Mouse (Mus musculus): Measurements from ENCODE around the gene Vmn1r193.

Gene Vmn1r193

DNA sequence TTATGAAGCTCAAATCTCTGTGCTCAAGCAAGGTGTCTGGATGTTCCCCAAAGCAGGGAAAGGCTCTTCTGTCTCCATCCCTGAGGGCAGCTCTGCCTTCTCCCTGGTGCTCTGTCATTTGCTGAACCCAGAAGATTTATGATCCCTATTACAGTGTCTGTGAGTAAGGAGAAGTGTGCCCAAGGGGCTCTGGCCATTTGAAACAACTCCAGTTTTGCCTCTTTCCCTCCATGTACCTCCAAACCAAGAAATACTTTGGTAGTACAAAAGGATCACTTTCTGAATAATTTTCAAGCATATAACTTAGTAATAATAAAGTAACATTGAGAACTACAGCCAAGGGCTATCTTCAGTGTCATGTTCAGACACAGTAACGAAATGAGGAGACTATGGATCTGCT, at the start of gene Vmn1r193:
Vmn1r193 (minus strand) TSS at position 101 of the 400 bp plus-strand sequence.
- WGBS, result 64% methylated on average over 1 of the region's 1 CpGs

DNA sequence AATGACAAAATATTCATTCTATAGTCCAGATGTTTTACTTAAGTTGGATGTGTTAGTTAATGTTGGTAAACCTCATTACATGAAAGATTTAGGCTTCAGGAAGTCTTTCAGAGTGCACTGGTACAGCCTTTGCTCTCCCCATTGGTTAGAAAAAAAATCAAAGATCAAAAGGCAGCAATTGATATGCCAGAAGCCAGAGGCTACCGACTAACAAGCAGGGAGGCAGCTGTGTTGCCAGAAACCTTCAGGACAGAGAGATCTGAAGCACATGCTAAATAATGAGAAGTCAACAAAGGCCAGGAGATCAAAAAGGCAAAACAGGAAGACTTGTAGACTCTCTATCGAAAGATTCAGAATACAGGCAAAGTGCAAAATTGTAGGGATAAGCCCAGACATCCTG, 48.8 kb upstream of the Vmn1r193 start:
- WGBS, result 41% methylated on average over 2 of the region's 2 CpGs

DNA sequence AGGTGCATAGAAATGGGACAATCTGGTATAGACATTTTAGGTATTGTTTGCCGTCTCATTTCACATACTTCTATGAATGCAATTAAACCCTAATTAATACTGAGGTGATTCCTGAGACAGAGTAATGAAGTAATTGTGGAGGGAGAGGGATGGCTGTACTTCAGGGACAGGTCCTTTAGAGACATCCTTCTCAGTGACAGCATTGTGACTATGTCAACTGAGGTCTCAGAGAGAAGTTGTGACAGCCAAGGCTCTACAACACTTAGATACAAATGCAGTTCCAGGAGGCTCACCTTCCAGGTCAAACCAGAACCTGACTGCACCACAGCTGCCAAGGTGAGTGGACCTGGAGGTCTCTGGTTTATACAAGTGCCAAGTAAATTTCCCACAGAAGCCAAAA, 47.3 kb upstream of the Vmn1r193 start, which contains the start of gene Vmn1r195:
Vmn1r195 (plus strand) TSS at position 301 of the 400 bp plus-strand sequence.
- WGBS, result 93% methylated on average over 1 of the region's 1 CpGs

GRCm38 (mm10) chr13:22243915-22244314, 21.0 kb upstream of the Vmn1r193 start, which contains the start of gene Vmn1r194:
TSS of gene Vmn1r194 (plus strand) at chr13:22244215.
- WGBS, result 68% methylated on average over 1 of the region's 1 CpGs

- 75% methylated on average over 3 of the region's 3 CpGs for WGBS
Observed at GRCm38 (mm10) chr13:22192756-22193155, 30.2 kb downstream of the Vmn1r193 start.

DNA sequence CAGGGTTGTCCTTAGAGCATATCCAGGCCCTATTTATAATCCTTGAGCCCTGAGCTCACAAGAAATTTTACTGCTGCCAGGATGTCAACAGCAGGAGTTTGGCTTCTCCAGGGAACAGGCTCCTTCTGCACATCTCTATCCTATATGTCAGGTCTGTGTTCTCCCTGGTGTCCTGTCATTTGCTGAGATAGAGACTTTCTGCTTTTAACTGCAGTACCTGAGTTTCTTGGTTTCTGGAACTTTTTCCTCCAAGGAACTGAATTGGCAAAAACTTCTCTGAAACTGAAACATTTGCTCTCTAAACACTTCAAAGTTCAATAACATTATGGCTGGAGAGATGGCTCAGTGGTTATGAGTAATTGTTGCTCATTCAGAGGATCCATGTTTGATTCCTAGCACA, 31.9 kb downstream of the Vmn1r193 start, which contains the start of gene Vmn1r192:
Vmn1r192 (minus strand) TSS at position 101 of the 400 bp plus-strand sequence.

DNA sequence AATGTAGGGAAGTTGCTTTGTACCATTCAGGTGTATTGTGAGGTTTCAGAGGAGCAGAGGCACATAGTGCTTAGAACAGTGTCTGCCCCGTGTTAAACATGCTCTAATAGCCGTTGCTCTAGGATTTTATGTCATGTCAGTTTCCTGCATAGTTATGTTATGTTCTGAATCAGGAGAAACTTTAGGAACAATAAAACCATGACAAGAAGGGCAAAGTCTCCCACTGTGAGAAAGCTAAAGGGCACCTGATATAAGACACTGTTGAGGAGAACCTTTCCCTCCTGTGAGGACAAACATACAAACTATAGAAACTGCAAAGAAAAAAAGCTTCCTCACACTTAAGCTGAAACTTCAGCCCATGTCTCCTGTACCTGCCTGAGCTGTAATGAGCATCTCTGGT, 32.6 kb downstream of the Vmn1r193 start:
- WGBS, result 88% methylated on average over 2 of the region's 2 CpGs

- 88% methylated on average over 2 of the region's 2 CpGs for WGBS
Observed at GRCm38 (mm10) chr13:22189313-22189712, 33.6 kb downstream of the Vmn1r193 start.

DNA sequence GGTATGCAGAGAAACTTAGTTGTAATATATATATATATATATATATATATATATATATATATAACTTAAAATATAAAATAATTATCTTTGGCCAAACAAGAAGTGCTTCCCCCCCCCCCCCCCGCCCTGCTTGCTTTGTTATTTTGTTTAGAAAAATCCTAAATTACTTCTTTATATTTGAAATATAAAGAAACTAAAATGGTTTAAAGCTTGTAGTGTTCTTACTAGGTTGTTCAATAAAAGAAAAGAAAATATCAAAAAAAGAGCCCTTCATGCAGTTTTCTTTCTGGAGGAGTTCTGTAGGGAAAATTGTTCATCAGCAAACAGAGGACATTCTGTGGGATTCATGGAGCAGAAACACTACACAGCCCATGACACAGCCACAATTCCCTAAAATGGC, 39.1 kb downstream of the Vmn1r193 start, which contains the start of gene Vmn1r191:
Vmn1r191 (minus strand) TSS at position 101 of the 400 bp plus-strand sequence.
- 79% methylated on average over 1 of the region's 1 CpGs for WGBS

- 91% methylated on average over 15 of the region's 15 CpGs for WGBS
Observed at GRCm38 (mm10) chr13:22168416-22168815, 54.5 kb downstream of the Vmn1r193 start.

All from cerebral cortex, adult 2 months (tissue).